Mouse (Mus musculus) testis, adult 2 months (tissue): ENCODE results near the gene Plcb4. TPM values are rescaled to one million over a fixed set of nuclear protein-coding genes. Genes with fewer than 3 reads are reported as not detected.

Experiments
- H3K27ac ChIP-seq: fragments of 200-500 bp; 2 replicates; pipeline ENCODE4 v1.5.1; 2012; ENCODE audit warnings: low read depth, low read length; ENCODE audit not compliant: control insufficient read depth, insufficient read depth
- H3K27me3 ChIP-seq: fragments of 200-500 bp; 2 replicates; pipeline ENCODE4 v1.6.1; 2012; ENCODE audit warnings: mild to moderate bottlenecking, low read length, moderate library complexity; ENCODE audit not compliant: control insufficient read depth, insufficient read depth
- H3K36me3 ChIP-seq: fragments of 200-500 bp; 2 replicates; pipeline ENCODE4 v1.6.1; 2012; ENCODE audit warnings: mild to moderate bottlenecking, low read length; ENCODE audit not compliant: control insufficient read depth, insufficient read depth
- H3K4me1 ChIP-seq: fragments of 200-500 bp; 2 replicates; pipeline ENCODE4 v1.6.1; 2012; ENCODE audit warnings: low read length; ENCODE audit not compliant: control insufficient read depth, insufficient read depth
- H3K4me3 ChIP-seq: fragments of 200-500 bp; 2 replicates; pipeline ENCODE4 v1.5.1; 2012; ENCODE audit warnings: low read depth, mild to moderate bottlenecking, low read length, moderate library complexity, mixed read lengths; ENCODE audit not compliant: control insufficient read depth
- CTCF ChIP-seq: fragments of 200-500 bp; IDR thresholded peaks from 2 replicates; pipeline ENCODE4 v1.5.1; 2012; ENCODE audit warnings: low read depth, mild to moderate bottlenecking, inconsistent platforms, low read length, moderate library complexity; ENCODE audit not compliant: control insufficient read depth, insufficient read depth, insufficient replicate concordance
- POLR2A ChIP-seq: fragments of 200-500 bp; IDR thresholded peaks from 2 replicates; pipeline ENCODE4 v1.6.1; 2012; ENCODE audit warnings: low read depth, mild to moderate bottlenecking, inconsistent platforms, low read length, moderate library complexity; ENCODE audit not compliant: control insufficient read depth
- polyA plus RNA-seq: library from polyadenylated mRNA; depleted of rRNA; stranded (reverse); fragments of >200 nt; gene quantifications from 2 replicates; pipeline ENCODE4 v1.2.3, GENCODE M21; 2012

Plcb4 gene
- polyA plus RNA-seq, 1 experiment, result 12.3 TPM

- Histone ChIP-seq H3K27me3 (no peaks in the 10 kb centered on the region), H3K4me3 (no peak overlapping the region), H3K4me1 (no peaks in the 10 kb centered on the region), H3K27ac (no peak overlapping the region), H3K36me3 (no peaks in the 10 kb centered on the region)
- TF ChIP-seq POLR2A, result no peak
- no peak for TF ChIP-seq CTCF
These were observed 17.8 kb upstream of the Plcb4 start for GRCm38 (mm10) chr2:135641002-135641401.

- TF ChIP-seq POLR2A (no peak), CTCF (no peak)
- Histone ChIP-seq H3K4me3 (no peak overlapping the region), H3K27me3 (no peaks in the 10 kb centered on the region), H3K36me3 (no peaks in the 10 kb centered on the region), H3K27ac (no peak overlapping the region), H3K4me1 (no peaks in the 10 kb centered on the region)
These were observed 17.2 kb upstream of the Plcb4 start for GRCm38 (mm10) chr2:135641636-135642035.

- no peak overlapping the region for H3K27ac ChIP-seq
- H3K27me3 ChIP-seq, result no peaks in the 10 kb centered on the region
- no peaks in the 10 kb centered on the region for H3K4me1 ChIP-seq
- TF ChIP-seq POLR2A (no peak), CTCF (no peak)
- H3K4me3 ChIP-seq, result no peak overlapping the region
- no peaks in the 10 kb centered on the region for H3K36me3 ChIP-seq
These were observed 12.6 kb upstream of the Plcb4 start for GRCm38 (mm10) chr2:135646226-135646625.

- H3K27ac ChIP-seq, result no peak overlapping the region
- no peaks in the 10 kb centered on the region for H3K27me3 ChIP-seq
- no peak for TF ChIP-seq CTCF
- TF ChIP-seq POLR2A, result no peak
- H3K36me3 ChIP-seq, result no peaks in the 10 kb centered on the region
- H3K4me3 ChIP-seq, result no peak overlapping the region
- no peaks in the 10 kb centered on the region for H3K4me1 ChIP-seq
These were observed 12.2 kb upstream of the Plcb4 start for GRCm38 (mm10) chr2:135646654-135647053.

GRCm38 (mm10) chr2:135647985-135648384 is 10.8 kb upstream of the Plcb4 start:
- no peaks in the 10 kb centered on the region for H3K27me3 ChIP-seq
- no peaks in the 10 kb centered on the region for H3K4me1 ChIP-seq
- no peak for TF ChIP-seq CTCF
- no peak for TF ChIP-seq POLR2A
- H3K36me3 ChIP-seq, result no peaks in the 10 kb centered on the region
- H3K4me3 ChIP-seq, result no peak overlapping the region
- H3K27ac ChIP-seq, result no peak overlapping the region

GRCm38 (mm10) chr2:135650885-135651284 is 7.9 kb upstream of the Plcb4 start:
- no peak overlapping the region for H3K4me3 ChIP-seq
- no peak overlapping the region for H3K27ac ChIP-seq
- no peaks in the 10 kb centered on the region for H3K4me1 ChIP-seq
- no peak for TF ChIP-seq CTCF
- TF ChIP-seq POLR2A, result no peak
- no peaks in the 10 kb centered on the region for H3K27me3 ChIP-seq
- no peaks in the 10 kb centered on the region for H3K36me3 ChIP-seq

GRCm38 (mm10) chr2:135652040-135652439 is 6.8 kb upstream of the Plcb4 start:
- H3K36me3 ChIP-seq, result no peaks in the 10 kb centered on the region
- no peak overlapping the region for H3K27ac ChIP-seq
- H3K4me3 ChIP-seq, result no peak overlapping the region
- H3K4me1 ChIP-seq, result no peaks in the 10 kb centered on the region
- no peak for TF ChIP-seq POLR2A
- no peak for TF ChIP-seq CTCF
- no peaks in the 10 kb centered on the region for H3K27me3 ChIP-seq

GRCm38 (mm10) chr2:135652451-135652850 is 6.4 kb upstream of the Plcb4 start:
- Histone ChIP-seq H3K4me3 (no peak overlapping the region), H3K27me3 (no peaks in the 10 kb centered on the region), H3K36me3 (no peaks in the 10 kb centered on the region), H3K4me1 (no peaks in the 10 kb centered on the region), H3K27ac (no peak overlapping the region)
- no peak for TF ChIP-seq POLR2A
- TF ChIP-seq CTCF, result no peak
